Mouse (Mus musculus) gastrocnemius, postnatal 25 days (tissue): ENCODE measurements around the gene Cblc. TPM values are rescaled to one million over a fixed set of nuclear protein-coding genes. Genes with fewer than 3 reads are reported as not detected.
"Not testable (repeated sequence)": the region's sequence is repeated elsewhere in the genome, so short reads cannot be mapped to it uniquely, and the experiment has no call there.

Experiments
- DNase-seq: peaks from one replicate; pipeline ENCODE4 v3.0.0; 2022
- total RNA-seq, 2 experiments: library from RNA; stranded (reverse); gene quantifications; 1 replicate in 1 of 2; 2 replicates in 1 of 2; pipeline ENCODE4 v1.2.3; 2021

The Cblc gene
- total RNA-seq, 2 experiments from 2014 or later: not detected

DNA sequence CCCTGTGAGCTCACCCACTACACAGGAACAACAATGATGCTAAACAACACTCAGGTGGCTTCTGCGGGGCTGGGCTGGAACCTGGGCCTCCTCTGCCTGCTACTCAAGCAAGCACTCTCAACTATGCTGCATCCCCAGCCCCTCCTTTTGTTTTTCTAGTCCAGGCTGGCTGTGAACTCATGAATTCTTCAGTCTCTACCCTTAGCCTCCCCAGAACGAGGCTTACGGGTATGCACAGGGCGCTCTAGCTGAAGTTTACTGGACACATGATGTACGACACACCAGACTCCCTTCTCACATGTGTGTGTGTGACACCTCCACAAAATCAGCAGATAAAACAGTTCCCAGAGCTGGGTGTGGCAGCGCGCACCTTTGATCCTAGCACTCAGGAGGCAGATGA, 22.3 kb upstream of the Cblc start:
- no peak for DNase-seq

GRCm38 (mm10) chr7:19818440-19818839, 21.8 kb upstream of the Cblc start:
- DNase-seq: no peak

- peak; percentile 67 for DNase-seq
Measured at GRCm38 (mm10) chr7:19817382-19818105, 20.9 kb upstream of the Cblc start.

GRCm38 (mm10) chr7:19816224-19816771, 19.7 kb upstream of the Cblc start:
- peak; percentile 86 for DNase-seq

DNA sequence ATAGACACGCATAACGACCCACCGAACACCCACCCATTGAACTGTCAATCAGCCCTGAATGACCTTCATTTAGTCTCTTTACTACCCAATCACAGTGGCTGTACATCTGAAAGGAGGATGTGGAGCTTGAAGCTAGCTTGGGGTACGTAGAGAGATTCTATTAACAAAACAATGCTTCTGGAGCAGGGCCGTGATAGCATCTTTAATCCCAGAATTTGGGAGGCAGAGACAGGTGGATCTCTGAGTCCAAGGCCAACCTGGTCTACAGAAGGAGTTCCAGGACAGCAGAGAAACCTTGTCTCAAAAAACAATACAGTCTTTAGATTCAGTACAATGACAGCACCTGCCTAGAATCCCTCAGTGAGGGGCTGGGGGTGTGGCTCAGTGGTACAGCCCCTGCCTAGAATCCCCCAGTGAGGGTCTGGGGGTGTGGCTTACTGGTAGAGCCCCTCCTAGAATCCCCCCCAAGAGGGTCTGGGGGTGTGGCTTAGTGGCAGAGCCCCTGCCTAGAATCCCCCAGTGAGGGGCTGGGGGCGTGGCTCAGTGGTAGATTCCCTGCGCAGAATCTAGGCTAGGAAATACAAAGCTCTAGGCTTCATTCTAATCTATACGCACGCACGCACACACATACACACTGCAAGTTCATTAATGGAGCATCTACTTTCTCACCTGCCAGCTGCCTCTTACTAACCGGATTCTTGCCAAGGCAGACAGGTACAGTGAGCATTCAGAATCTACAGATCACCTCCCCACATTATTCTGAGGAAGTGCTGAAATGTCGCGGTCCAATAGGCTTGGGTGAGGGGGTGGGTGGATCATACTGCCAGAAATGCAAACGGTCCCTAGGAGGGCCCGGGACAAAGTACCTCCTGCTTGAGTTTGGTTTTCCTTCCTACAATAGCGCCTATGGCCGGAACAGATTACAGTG, 19.0 kb upstream of the Cblc start:
- DNase-seq: no peak

GRCm38 (mm10) chr7:19813579-19814122, 17.0 kb upstream of the Cblc start:
- DNase-seq: no peak

GRCm38 (mm10) chr7:19813161-19813560, 16.6 kb upstream of the Cblc start:
- no peak for DNase-seq

- no peak for DNase-seq
Measured at GRCm38 (mm10) chr7:19811114-19811513, 14.5 kb upstream of the Cblc start.

DNA sequence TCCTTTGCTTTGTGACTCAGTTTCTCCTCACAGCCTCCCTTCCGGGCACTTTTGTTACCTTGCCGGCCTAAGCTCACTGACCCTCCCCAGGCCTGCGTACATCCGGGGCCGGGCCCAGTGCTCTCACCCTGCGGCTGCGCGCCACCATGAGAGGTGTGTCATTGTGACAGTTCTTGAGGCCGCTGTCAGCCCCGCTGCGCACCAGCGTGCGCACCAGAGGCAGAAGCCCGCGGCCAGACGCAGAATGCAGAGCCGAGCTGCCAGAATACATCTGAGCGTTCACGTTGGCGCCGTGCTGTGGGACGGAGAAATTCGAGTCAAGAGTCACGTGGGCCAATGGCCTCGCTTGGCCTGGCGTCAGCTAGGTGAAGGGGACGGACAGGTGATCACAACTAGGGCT, 12.8 kb upstream of the Cblc start:
- no peak for DNase-seq

DNA sequence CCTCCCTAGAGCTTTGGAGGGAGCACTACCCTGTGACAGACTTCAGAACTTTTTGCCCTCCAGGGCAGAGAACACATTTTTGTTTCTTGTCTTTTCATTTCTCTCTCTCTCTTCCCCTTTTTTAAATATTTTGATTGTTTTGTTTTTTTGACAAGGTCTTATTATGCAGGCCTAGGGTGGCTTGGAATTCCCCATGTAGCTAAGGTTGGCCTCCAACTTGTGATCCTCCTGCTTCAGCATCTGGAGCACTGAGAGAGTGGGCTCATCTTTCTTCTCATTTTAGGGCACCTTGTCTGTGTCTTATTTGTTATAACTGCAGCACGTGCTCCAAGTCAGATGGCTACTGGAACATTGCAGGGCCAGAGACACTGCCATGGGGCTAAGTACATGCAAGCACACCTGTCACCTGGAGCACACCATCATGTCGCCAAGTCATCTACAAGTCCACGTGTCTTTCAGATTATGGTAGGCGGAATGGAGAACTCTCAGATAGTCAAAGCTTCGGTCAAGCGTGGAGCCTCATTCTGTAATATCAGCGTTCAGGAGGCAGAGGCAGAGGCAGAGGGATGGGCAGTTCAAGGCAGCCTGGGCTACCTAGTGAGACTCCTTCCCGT, 9.9 kb upstream of the Cblc start:
- DNase-seq: no peak

- DNase-seq: no peak
Measured at GRCm38 (mm10) chr7:19802995-19803394, 6.4 kb upstream of the Cblc start.

GRCm38 (mm10) chr7:19800764-19801163, 4.2 kb upstream of the Cblc start:
- DNase-seq: no peak

- no peak for DNase-seq
Measured at GRCm38 (mm10) chr7:19796254-19796653, 355 bp downstream of the Cblc start.

DNA sequence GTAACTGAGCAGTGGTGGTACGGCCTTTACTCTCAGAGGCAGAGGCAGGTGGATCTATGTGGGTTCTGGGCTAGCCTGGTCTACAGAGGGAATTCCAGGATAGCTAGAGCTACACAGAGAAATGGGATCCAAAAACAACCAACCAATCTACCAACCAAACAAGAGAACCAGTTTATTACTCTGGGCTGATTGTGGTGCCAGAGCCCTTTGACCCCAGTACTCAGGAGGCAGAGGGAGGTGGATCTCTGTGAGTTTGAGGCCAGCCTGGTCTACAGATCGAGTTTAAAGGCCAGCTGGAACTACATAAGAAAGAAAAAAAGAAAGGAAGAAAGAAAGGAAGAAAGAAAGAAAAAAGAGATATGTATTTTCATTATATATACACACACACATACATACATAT, 1.4 kb downstream of the Cblc start:
- DNase-seq: no peak

DNA sequence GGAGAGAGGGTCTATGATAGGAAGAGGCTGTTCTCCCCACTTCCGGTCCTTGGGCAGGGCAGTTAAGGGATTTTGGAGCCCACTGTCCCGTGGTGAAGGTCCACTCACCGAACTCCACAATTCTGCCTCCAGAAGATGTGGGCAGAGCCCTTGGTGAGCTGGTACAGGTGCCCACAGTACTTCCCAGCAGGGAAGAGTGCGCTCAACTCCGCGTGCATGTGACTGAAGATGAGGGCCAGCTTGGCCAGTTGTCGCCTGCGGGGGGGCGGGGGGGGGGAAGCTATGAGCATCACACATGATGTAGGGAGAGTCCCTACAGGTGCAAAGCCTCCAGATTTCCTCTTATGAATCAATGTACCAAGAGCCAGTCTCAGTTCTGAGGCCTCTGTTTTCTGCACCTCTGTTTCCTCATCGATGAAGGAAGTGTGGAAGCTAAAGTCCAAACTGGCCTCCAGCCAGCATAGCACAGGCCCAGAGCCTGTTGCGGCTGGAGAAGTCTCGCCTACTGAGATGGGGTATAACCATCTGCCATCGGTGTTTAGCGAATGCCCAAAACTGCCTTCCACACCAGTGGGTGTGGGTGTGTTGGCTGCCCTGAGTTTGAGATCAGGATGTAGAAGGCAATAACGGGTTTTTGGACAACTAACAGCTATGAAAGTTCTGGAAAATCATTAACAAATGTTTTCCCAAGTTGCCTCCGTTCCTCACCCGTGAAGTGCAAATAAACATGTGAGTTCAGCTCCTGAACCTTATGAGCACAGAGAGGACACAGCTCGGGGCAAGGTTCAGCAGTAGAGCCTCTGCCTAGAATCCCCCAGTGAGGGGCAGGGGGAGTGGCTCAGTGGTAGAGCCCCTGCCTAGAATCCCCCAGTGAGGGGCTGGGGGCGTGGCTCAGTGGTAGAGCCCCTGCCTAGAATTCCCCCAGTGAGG, 3.6 kb downstream of the Cblc start:
- DNase-seq: no peak

DNA sequence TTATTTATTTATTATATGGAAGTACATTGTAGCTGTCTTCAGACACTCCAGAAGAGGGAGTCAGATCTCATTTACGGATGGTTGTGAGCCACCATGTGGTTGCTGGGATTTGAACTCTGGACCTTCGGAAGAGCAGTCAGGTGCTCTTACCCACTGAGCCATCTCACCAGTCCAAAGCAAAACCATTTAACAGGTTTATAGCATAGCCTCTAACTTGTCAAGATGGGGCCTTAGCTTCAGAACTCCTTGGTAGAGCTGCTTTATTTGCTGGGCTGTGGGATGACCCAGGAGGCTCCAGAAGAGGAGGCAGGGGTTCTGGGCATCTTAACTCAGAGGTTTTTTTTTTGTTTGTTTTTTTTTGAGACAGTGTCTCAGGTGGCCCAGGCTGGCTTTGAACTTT, 5.1 kb downstream of the Cblc start:
- not testable (repeated sequence) for DNase-seq

- peak; percentile 74 for DNase-seq
Measured at GRCm38 (mm10) chr7:19789904-19790347, 6.7 kb downstream of the Cblc start.

GRCm38 (mm10) chr7:19785874-19786458, 10.6 kb downstream of the Cblc start:
- DNase-seq: no peak

DNA sequence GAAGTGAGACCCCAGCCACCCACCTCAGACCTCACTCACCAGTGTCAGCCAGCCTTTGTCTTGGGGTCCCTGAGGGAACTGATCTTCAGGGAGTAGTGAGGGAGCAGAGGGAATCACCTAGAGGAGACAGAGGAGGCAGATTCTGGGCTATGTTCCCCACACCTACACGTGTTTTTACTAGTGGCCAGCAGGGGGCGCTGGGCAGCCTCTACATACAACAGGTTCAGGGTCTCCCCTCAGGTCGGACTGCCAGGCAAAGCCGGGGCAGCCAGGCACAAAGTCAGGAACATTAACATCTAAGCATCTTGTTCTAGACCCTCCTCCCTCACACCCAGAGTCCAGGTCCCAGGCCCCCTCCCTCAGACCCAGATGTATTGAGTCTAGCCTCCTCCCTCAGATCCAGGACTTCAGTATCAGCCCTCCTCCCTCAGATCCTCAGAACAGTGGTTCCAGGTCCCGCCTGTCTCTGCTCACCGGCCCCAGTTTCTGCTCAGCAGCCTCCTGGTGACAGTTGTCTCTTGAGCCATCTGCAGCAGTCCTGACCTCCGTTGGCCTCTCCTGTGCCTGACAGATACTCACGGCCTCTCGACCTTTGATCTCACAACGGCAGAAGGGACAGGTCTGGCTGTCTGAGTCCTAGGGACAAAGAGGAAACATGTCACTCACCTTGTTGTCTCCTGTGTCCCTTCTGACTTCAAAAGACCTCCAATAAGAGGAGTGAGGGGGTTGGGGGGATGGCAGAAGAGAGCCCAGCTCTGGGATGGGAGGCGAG, 11.7 kb downstream of the Cblc start:
- no peak for DNase-seq

DNA sequence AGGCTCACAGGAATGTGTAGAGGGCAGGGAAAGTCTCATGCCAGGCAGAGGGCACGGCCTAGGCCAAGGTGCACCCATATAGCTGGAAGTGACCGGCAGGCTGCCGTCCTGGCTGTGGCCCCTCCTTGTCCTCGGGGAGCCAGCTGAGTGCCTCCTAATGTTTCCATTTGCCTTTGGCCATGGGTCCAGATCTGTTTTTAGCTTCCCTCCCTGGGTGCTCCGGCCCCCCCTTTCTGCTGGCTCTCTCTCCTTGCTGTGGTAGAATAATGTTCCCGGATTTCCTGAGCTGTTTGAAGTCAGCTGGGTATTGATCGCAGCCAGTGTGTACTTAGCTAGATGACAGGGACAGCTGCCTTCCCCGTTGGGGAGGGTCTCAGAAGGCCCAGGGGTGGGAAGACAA, 13.0 kb downstream of the Cblc start:
- peak; percentile 83 for DNase-seq
